Mouse (Mus musculus) heart, embryonic 14.5 days (tissue): ENCODE measurements around the gene Cyth1. TPM values are rescaled to one million over a fixed set of nuclear protein-coding genes. Genes with fewer than 3 reads are reported as not detected.

ENCODE experiments used
- ATAC-seq: fragments of 200-750 bp; cut with Nextera tagmentation; 2 replicates; pipeline ENCODE4 v1.8.0; 2017; ENCODE audit warnings: low read depth, moderate TSS enrichment; ENCODE audit not compliant: insufficient number of reproducible peaks, insufficient read depth, low FRiP score
- H3K27ac ChIP-seq, 2 experiments: fragments of 200-500 bp in 1 of 2; fragments of 300-500 bp in 1 of 2; sonication (generic) in 1 of 2; replicated peaks in 1 of 2; 2 replicates each; pipeline ENCODE4 v1.5.1; 2012 to 2014; ENCODE audit warnings: low read depth in 2 of 2, low read length in 2 of 2, control low read depth in 1 of 2, mild to moderate bottlenecking in 1 of 2, mixed read lengths in 1 of 2; ENCODE audit not compliant: control insufficient read depth in 1 of 2, insufficient read depth in 1 of 2
- H3K27me3 ChIP-seq: fragments of 300-500 bp; sonication (generic); 2 replicates; pipeline ENCODE4 v1.6.1; 2014; ENCODE audit warnings: mild to moderate bottlenecking, low read length, control low read depth; ENCODE audit not compliant: control insufficient read depth, insufficient read depth
- H3K36me3 ChIP-seq: fragments of 300-500 bp; sonication (generic); 2 replicates; pipeline ENCODE4 v1.6.1; 2014; ENCODE audit warnings: mild to moderate bottlenecking, control low read depth, low read length, mixed read lengths; ENCODE audit not compliant: control insufficient read depth, insufficient read depth
- H3K4me1 ChIP-seq, 2 experiments: fragments of 200-500 bp in 1 of 2; fragments of 300-500 bp in 1 of 2; sonication (generic) in 1 of 2; 2 replicates each; pipeline ENCODE4 v1.6.1; 2012 to 2014; ENCODE audit warnings: low read length in 2 of 2, control low read depth in 1 of 2, mixed read lengths in 1 of 2; ENCODE audit not compliant: control insufficient read depth in 2 of 2, insufficient read depth in 2 of 2
- H3K4me2 ChIP-seq: fragments of 300-500 bp; sonication (generic); 2 replicates; pipeline ENCODE4 v1.6.1; 2014; ENCODE audit warnings: mild to moderate bottlenecking, low read length
- H3K4me3 ChIP-seq, 2 experiments: fragments of 200-500 bp in 1 of 2; fragments of 300-500 bp in 1 of 2; sonication (generic) in 1 of 2; 2 replicates each; pipeline ENCODE4 v1.5.1; 2012 to 2014; ENCODE audit warnings: low read length in 2 of 2, mild to moderate bottlenecking in 2 of 2, control low read depth in 1 of 2, low read depth in 1 of 2, moderate library complexity in 1 of 2; ENCODE audit not compliant: control insufficient read depth in 1 of 2, insufficient read depth in 1 of 2
- H3K9ac ChIP-seq: fragments of 300-500 bp; sonication (generic); 2 replicates; pipeline ENCODE4 v1.6.1; 2014; ENCODE audit warnings: mild to moderate bottlenecking, low read length
- H3K9me3 ChIP-seq: fragments of 300-500 bp; sonication (generic); 2 replicates; pipeline ENCODE4 v1.6.1; 2016; ENCODE audit warnings: low read length, control low read depth; ENCODE audit not compliant: control insufficient read depth
- WGBS: fragments of 180-500 bp; shearing (Covaris S2); extraction: QIAGEN DNeasy Blood & Tissue Kit; methylation state at CpG from one replicate; pipeline ENCODE4 v1.1.7; 2014; 5-methylcytosine and 5-hydroxymethylcytosine counted together
- polyA plus RNA-seq: library from polyadenylated mRNA; unstranded; fragments of >200 nt; fragmentation: Nextera tagmentation; extraction: Ambion mirVana; gene quantifications from 2 replicates; pipeline ENCODE4 v1.2.1, GENCODE M21; 2014

Cyth1 gene
- polyA plus RNA-seq, 1 experiment from 2014 or later = 15.9 TPM

GRCm38 (mm10) chr11:118229941-118230340 is 18.5 kb downstream of the Cyth1 start:
- no peak for ATAC-seq
- Histone ChIP-seq H3K4me1 (peaks cover 9 to 21% of the 10 kb centered on the region in 2 experiments; a peak in 3 of 4 replicates), H3K4me3 (no peak overlapping the region), H3K27ac (no peak overlapping the region), H3K4me2 (no peak overlapping the region), H3K9me3 (no peaks in the 10 kb centered on the region), H3K27me3 (no peaks in the 10 kb centered on the region), H3K36me3 (no peaks in the 10 kb centered on the region), H3K9ac (no peak overlapping the region)
- WGBS = 79% methylated on average over 5 of the region's 5 CpGs

- ATAC-seq = no peak
- WGBS = 57% methylated on average over 7 of the region's 7 CpGs
- no peaks in the 10 kb centered on the region for H3K36me3 ChIP-seq
- H3K4me1 ChIP-seq = peaks cover 6 to 26% of the 10 kb centered on the region in 2 experiments
- H3K27me3 ChIP-seq = no peaks in the 10 kb centered on the region
- H3K9me3 ChIP-seq = no peaks in the 10 kb centered on the region
- H3K27ac ChIP-seq = no peak overlapping the region
- H3K4me3 ChIP-seq = no peak overlapping the region
- no peak overlapping the region for H3K9ac ChIP-seq
- H3K4me2 ChIP-seq = no peak overlapping the region
Observed at GRCm38 (mm10) chr11:118227650-118228049, 20.7 kb downstream of the Cyth1 start.

GRCm38 (mm10) chr11:118226850-118227249 is 21.5 kb downstream of the Cyth1 start:
- no peak for ATAC-seq
- Histone ChIP-seq H3K27ac (no peak overlapping the region), H3K4me2 (no peak overlapping the region), H3K4me1 (peaks cover 7 to 20% of the 10 kb centered on the region in 2 experiments), H3K9ac (no peak overlapping the region), H3K9me3 (no peaks in the 10 kb centered on the region), H3K27me3 (no peaks in the 10 kb centered on the region), H3K4me3 (no peak overlapping the region), H3K36me3 (no peaks in the 10 kb centered on the region)
- WGBS = 85% methylated on average over 7 of the region's 7 CpGs

- H3K27me3 ChIP-seq = no peaks in the 10 kb centered on the region
- H3K9me3 ChIP-seq = no peaks in the 10 kb centered on the region
- H3K27ac ChIP-seq = no peak overlapping the region
- H3K4me3 ChIP-seq = no peak overlapping the region
- H3K4me1 ChIP-seq = peaks cover 7 to 20% of the 10 kb centered on the region in 2 experiments
- H3K4me2 ChIP-seq = no peak overlapping the region
- 64% methylated on average over 1 of the region's 1 CpGs for WGBS
- ATAC-seq = no peak
- no peak overlapping the region for H3K9ac ChIP-seq
- H3K36me3 ChIP-seq = no peaks in the 10 kb centered on the region
Observed at GRCm38 (mm10) chr11:118225862-118226261, 22.5 kb downstream of the Cyth1 start.

GRCm38 (mm10) chr11:118225056-118225836 is 23.1 kb downstream of the Cyth1 start:
- 82% methylated on average over 12 of the region's 12 CpGs for WGBS

GRCm38 (mm10) chr11:118223416-118224067 is 24.9 kb downstream of the Cyth1 start:
- no peaks in the 10 kb centered on the region for H3K36me3 ChIP-seq
- 81% methylated on average over 10 of the region's 10 CpGs for WGBS
- H3K9me3 ChIP-seq = no peaks in the 10 kb centered on the region
- no peak overlapping the region for H3K4me2 ChIP-seq
- no peaks in the 10 kb centered on the region for H3K27me3 ChIP-seq
- no peak overlapping the region for H3K27ac ChIP-seq
- H3K9ac ChIP-seq = no peak overlapping the region
- peaks cover 7 to 20% of the 10 kb centered on the region in 2 experiments for H3K4me1 ChIP-seq
- no peak overlapping the region for H3K4me3 ChIP-seq
- no peak for ATAC-seq

More at GRCm38 (mm10) chr11:118225056-118225836, 23.1 kb downstream of the Cyth1 start:
- H3K27ac ChIP-seq = no peak overlapping the region
- 0 out of 2 replicates have a peak overlapping the region, but pooled peaks have one; percentile 16 for H3K9ac ChIP-seq
- no peak for ATAC-seq
- no peaks in the 10 kb centered on the region for H3K9me3 ChIP-seq
- no peak overlapping the region for H3K4me3 ChIP-seq
- H3K4me2 ChIP-seq = no peak overlapping the region
- no peaks in the 10 kb centered on the region for H3K27me3 ChIP-seq
- peaks cover 7 to 20% of the 10 kb centered on the region in 2 experiments for H3K4me1 ChIP-seq
- H3K36me3 ChIP-seq = no peaks in the 10 kb centered on the region

- 78% methylated on average over 5 of the region's 5 CpGs for WGBS
- Histone ChIP-seq H3K27ac (0 out of 4 replicates have a peak overlapping the region, but pooled peaks of 1 of the 2 experiments have one; percentile 25), H3K4me2 (no peak overlapping the region), H3K4me3 (no peak overlapping the region), H3K4me1 (peaks cover 7 to 20% of the 10 kb centered on the region in 2 experiments), H3K36me3 (no peaks in the 10 kb centered on the region), H3K27me3 (no peaks in the 10 kb centered on the region), H3K9me3 (no peaks in the 10 kb centered on the region), H3K9ac (no peak overlapping the region)
- ATAC-seq = no peak
Observed at GRCm38 (mm10) chr11:118222917-118223316, 25.5 kb downstream of the Cyth1 start.
